Mouse (Mus musculus): ENCODE measurements around the gene Drd5. TPM values are rescaled to one million over a fixed set of nuclear protein-coding genes. Genes with fewer than 3 reads are reported as not detected.
A peak's percentile ranks its signal among the peaks of the same experiment; 100 is the strongest.

The Drd5 gene
- total RNA-seq, 1 experiment: not detected

DNA sequence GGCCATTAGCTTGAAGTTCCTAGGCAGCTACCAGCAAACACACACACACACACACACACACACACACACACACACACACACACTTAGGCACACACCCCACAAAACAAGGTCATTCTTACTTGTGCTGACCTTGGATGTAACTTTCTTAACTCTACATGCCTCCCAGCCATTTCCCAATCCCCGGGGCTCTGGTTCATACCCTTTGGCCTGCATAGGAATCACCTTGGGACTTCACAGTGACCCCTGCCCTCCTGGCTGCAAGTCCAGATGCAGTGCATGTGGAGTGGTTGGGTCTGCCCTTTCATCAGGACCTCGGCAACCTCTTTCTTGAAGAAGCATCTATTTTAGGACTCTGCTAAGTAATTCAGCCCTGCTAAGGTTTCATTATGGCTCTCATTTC lies 13.9 kb upstream of the Drd5 start:
- Histone ChIP-seq H3K9me3 (ENCODE audit: control insufficient read depth, insufficient read depth, low read depth, low read length) (no peaks in the 10 kb centered on the region), H3K9ac (ENCODE audit: insufficient read depth, low read depth, low read length, poor library complexity, severe bottlenecking) (no peak overlapping the region), H3K27ac (ENCODE audit: insufficient read depth, low read depth, low read length, poor library complexity, severe bottlenecking) (no peak overlapping the region), H3K36me3 (ENCODE audit: control insufficient read depth, insufficient read depth, low read length, poor library complexity, severe bottlenecking) (no peaks in the 10 kb centered on the region), H3K4me3 (ENCODE audit: insufficient read depth in 1 of 2, low read depth in 1 of 2, low read length in 2 of 2, poor library complexity in 1 of 2, severe bottlenecking in 1 of 2) (no peak overlapping the region), H3K4me1 (ENCODE audit: control insufficient read depth in 2 of 2, insufficient read depth in 2 of 2, low read length in 2 of 2, poor library complexity in 1 of 2) (peaks cover 2% of the 10 kb centered on the region in 2 experiments; a peak in 1 of 4 replicates)
- DNase-seq (ENCODE audit: low read depth, low spot score): no peak
- TF ChIP-seq CHD2 (IDR thresholded peaks at IDR 0.05; ENCODE audit: low read depth, low read length) (no peak), ZNF384 (IDR thresholded peaks at IDR 0.05; ENCODE audit: low read depth, low read length) (no peak), ZC3H11A (IDR thresholded peaks at IDR 0.05; ENCODE audit: borderline replicate concordance, low read depth, low read length) (no peak), HCFC1 (IDR thresholded peaks at IDR 0.05; ENCODE audit: borderline replicate concordance, insufficient read depth, low read length) (no peak), MAFK (IDR thresholded peaks at IDR 0.05; ENCODE audit: insufficient read depth, low read depth, low read length) (no peak)
- in situ Hi-C loops (cut with MboI; ENCODE audit: low sequenced_read_pairs in 2 of 2, unreplicated experiment in 2 of 2): loop anchor here (10.0 to 25.0 kb wide), 3 partner anchors 210 to 457 kb away; no protein-coding TSS in a partner anchor

DNA sequence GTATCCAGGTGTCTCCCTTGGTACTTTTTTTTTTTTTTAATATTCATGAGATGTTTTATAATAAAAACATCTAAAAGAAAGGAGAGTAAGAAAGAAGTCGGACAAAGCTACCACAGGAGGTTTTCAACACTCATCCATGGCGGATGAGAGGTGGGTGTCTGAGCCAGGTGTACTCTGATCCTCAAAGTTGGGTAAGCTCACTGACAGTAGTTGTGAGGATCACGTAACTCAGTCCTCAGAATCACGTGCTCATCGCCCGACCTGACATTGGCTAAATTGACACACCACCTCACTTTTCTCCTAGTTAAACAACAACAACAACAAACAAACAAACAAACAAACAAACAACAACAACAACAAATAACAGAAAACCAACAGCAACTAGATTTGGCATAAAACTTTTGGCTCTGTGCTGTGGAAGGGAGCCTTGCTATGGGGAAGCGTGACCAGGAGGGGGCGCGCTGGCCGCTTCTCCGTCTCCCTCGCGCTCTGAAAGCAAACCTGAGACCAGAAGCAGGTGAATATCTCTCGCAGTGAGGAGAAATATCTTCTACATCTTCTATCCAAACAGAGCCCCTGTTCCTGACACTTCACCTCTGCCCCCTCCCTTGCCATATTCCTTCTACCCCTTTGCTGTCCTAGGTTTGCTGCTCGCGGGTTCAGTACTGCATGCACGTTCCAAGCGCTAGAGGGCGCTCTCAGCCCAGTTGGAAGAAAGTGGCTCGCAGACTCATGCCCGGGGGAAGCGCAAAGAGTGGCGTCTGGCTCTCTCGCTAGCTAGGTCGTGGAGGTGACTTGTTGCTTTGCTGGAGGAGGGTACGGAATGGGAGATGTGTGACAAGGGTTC lies 11.7 kb upstream of the Drd5 start:
- Histone ChIP-seq H3K9me3 (ENCODE audit: control insufficient read depth, insufficient read depth, low read depth, low read length) (no peaks in the 10 kb centered on the region), H3K4me1 (ENCODE audit: control insufficient read depth in 2 of 2, insufficient read depth in 2 of 2, low read length in 2 of 2, poor library complexity in 1 of 2) (peaks cover 0 to 2% of the 10 kb centered on the region in 2 experiments; a peak in 1 of 4 replicates), H3K9ac (ENCODE audit: insufficient read depth, low read depth, low read length, poor library complexity, severe bottlenecking) (peak overlapping the region; percentile 46), H3K36me3 (ENCODE audit: control insufficient read depth, insufficient read depth, low read length, poor library complexity, severe bottlenecking) (no peaks in the 10 kb centered on the region), H3K27ac (ENCODE audit: insufficient read depth, low read depth, low read length, poor library complexity, severe bottlenecking) (no peak overlapping the region), H3K4me3 (ENCODE audit: insufficient read depth in 1 of 2, low read depth in 1 of 2, low read length in 2 of 2, poor library complexity in 1 of 2, severe bottlenecking in 1 of 2) (peak overlapping the region; percentile 48 to 72)
- TF ChIP-seq HCFC1 (IDR thresholded peaks at IDR 0.05; ENCODE audit: borderline replicate concordance, insufficient read depth, low read length) (no peak), CHD2 (IDR thresholded peaks at IDR 0.05; ENCODE audit: low read depth, low read length) (no peak), ZC3H11A (IDR thresholded peaks at IDR 0.05; ENCODE audit: borderline replicate concordance, low read depth, low read length) (peak; percentile 90), ZNF384 (IDR thresholded peaks at IDR 0.05; ENCODE audit: low read depth, low read length) (no peak)
- DNase-seq (ENCODE audit: low read depth, low spot score): peak; percentile 84
- in situ Hi-C loops (cut with MboI; ENCODE audit: low sequenced_read_pairs in 2 of 2, unreplicated experiment in 2 of 2): loop anchor here (10.0 to 25.0 kb wide), 3 partner anchors 207 to 455 kb away; no protein-coding TSS in a partner anchor

DNA sequence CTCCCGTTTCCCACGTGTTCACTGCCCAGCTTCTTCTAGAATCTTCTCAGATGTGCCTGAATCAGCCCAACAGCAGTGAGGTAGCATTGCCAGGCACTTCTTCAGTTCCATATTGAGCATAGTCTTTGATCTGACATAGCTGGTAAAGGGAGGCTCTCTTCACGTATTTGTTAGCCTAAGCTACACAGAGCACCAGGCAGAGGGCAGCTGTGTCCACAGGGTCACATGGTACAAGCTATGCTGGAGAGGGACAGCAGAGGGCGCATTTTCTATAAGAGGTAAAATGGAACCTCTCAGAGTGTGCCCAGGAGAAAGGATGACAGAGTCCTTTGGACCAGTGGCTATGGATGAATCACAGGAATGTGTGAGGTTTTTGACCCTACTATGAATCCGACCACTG lies 10.3 kb upstream of the Drd5 start:
- DNase-seq (ENCODE audit: low read depth, low spot score): peak; percentile 42
- no peaks in the 10 kb centered on the region for H3K9me3 ChIP-seq (ENCODE audit: control insufficient read depth, insufficient read depth, low read depth, low read length)
- no peaks in the 10 kb centered on the region for H3K36me3 ChIP-seq (ENCODE audit: control insufficient read depth, insufficient read depth, low read length, poor library complexity, severe bottlenecking)
- no peak overlapping the region for H3K27ac ChIP-seq (ENCODE audit: insufficient read depth, low read depth, low read length, poor library complexity, severe bottlenecking)
- in situ Hi-C loops (cut with MboI; ENCODE audit: low sequenced_read_pairs in 2 of 2, unreplicated experiment in 2 of 2): loop anchor here (10.0 to 25.0 kb wide), 3 partner anchors 206 to 453 kb away; no protein-coding TSS in a partner anchor
- TF ChIP-seq CHD2 (IDR thresholded peaks at IDR 0.05; ENCODE audit: low read depth, low read length): no peak
- TF ChIP-seq ZNF384 (IDR thresholded peaks at IDR 0.05; ENCODE audit: low read depth, low read length): no peak
- no peak for TF ChIP-seq HCFC1 (IDR thresholded peaks at IDR 0.05; ENCODE audit: borderline replicate concordance, insufficient read depth, low read length)
- TF ChIP-seq ZC3H11A (IDR thresholded peaks at IDR 0.05; ENCODE audit: borderline replicate concordance, low read depth, low read length): no peak
- TF ChIP-seq MAFK (IDR thresholded peaks at IDR 0.05; ENCODE audit: insufficient read depth, low read depth, low read length): no peak
- H3K9ac ChIP-seq (ENCODE audit: insufficient read depth, low read depth, low read length, poor library complexity, severe bottlenecking): no peak overlapping the region
- no peak overlapping the region for H3K4me3 ChIP-seq (ENCODE audit: insufficient read depth in 1 of 2, low read depth in 1 of 2, low read length in 2 of 2, poor library complexity in 1 of 2, severe bottlenecking in 1 of 2)
- H3K4me1 ChIP-seq (ENCODE audit: control insufficient read depth in 2 of 2, insufficient read depth in 2 of 2, low read length in 2 of 2, poor library complexity in 1 of 2): no peaks in the 10 kb centered on the region

DNA sequence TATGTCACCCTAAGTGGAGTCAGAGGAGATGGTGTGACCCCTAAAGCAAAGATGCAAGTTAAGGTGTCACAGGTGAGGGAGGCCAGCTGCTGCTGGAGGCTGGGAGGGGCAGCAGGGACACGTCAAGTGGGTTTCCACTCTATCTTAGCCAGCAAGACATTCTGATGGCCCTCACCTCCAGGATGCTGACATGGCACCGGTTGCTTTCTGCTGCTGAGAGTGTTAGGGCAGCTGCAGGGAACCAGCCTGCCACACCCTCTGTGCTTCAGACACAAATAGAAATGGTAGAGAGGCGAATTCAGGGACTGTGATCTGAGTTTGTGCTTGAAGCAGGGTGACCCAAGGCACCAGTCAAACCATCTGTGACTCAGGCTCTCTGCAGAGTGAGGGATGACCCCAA lies 9.4 kb upstream of the Drd5 start:
- in situ Hi-C loops (cut with MboI; ENCODE audit: low sequenced_read_pairs in 2 of 2, unreplicated experiment in 2 of 2): loop anchor here (10.0 to 25.0 kb wide), 4 partner anchors 205 to 453 kb away; no protein-coding TSS in a partner anchor
- DNase-seq (ENCODE audit: low read depth, low spot score): no peak
- H3K36me3 ChIP-seq (ENCODE audit: control insufficient read depth, insufficient read depth, low read length, poor library complexity, severe bottlenecking): no peaks in the 10 kb centered on the region
- H3K4me1 ChIP-seq (ENCODE audit: control insufficient read depth in 2 of 2, insufficient read depth in 2 of 2, low read length in 2 of 2, poor library complexity in 1 of 2): no peaks in the 10 kb centered on the region
- TF ChIP-seq ZNF384 (IDR thresholded peaks at IDR 0.05; ENCODE audit: low read depth, low read length): no peak
- no peaks in the 10 kb centered on the region for H3K9me3 ChIP-seq (ENCODE audit: control insufficient read depth, insufficient read depth, low read depth, low read length)
- no peak overlapping the region for H3K9ac ChIP-seq (ENCODE audit: insufficient read depth, low read depth, low read length, poor library complexity, severe bottlenecking)
- H3K27ac ChIP-seq (ENCODE audit: insufficient read depth, low read depth, low read length, poor library complexity, severe bottlenecking): no peak overlapping the region
- H3K4me3 ChIP-seq (ENCODE audit: insufficient read depth in 1 of 2, low read depth in 1 of 2, low read length in 2 of 2, poor library complexity in 1 of 2, severe bottlenecking in 1 of 2): no peak overlapping the region

Measured in ES-E14 (cell line).